Mouse (Mus musculus): ENCODE measurements at regions not wholly inside any gene's neighbourhood (a gene's known extent, or its start where the extent isn't known, plus 50 kb on each side); places are given as distances from the start of the nearest gene placed in this dataset.

- peak; percentile 89 for DNase-seq (ENCODE audit: low read depth, low spot score)
Measured at GRCm38 (mm10) chr9:41391591-41392320, 230.3 kb upstream of the Ubash3b start.

- no peak for DNase-seq (ENCODE audit: low read depth, low spot score)
Measured at GRCm38 (mm10) chr9:41379283-41379682, 217.8 kb upstream of the Ubash3b start.

GRCm38 (mm10) chr9:41378627-41379231, 217.2 kb upstream of the Ubash3b start:
- DNase-seq (ENCODE audit: low read depth, low spot score), result peak; percentile 35

GRCm38 (mm10) chr9:41377701-41378626, 216.5 kb upstream of the Ubash3b start:
- DNase-seq (ENCODE audit: low read depth, low spot score), result peak; percentile 72

- DNase-seq (ENCODE audit: low read depth, low spot score), result peak; percentile 62
Measured at GRCm38 (mm10) chr9:41376948-41377700, 215.6 kb upstream of the Ubash3b start.

- peak; percentile 92 for DNase-seq (ENCODE audit: low read depth, low spot score)
Measured at GRCm38 (mm10) chr9:41375984-41376651, 214.6 kb upstream of the Ubash3b start.

- peak; percentile 37 for DNase-seq (ENCODE audit: low read depth, low spot score)
Measured at GRCm38 (mm10) chr9:41374591-41375481, 213.3 kb upstream of the Ubash3b start.

GRCm38 (mm10) chr9:41366405-41366804, 204.9 kb upstream of the Ubash3b start:
- no peak for DNase-seq (ENCODE audit: low read depth, low spot score)

GRCm38 (mm10) chr9:41365251-41365650, 203.8 kb upstream of the Ubash3b start:
- DNase-seq (ENCODE audit: low read depth, low spot score), result no peak

- DNase-seq (ENCODE audit: low read depth, low spot score), result no peak
Measured at GRCm38 (mm10) chr9:41364442-41365250, 203.1 kb upstream of the Ubash3b start.

GRCm38 (mm10) chr9:41360356-41360755, 198.9 kb upstream of the Ubash3b start:
- DNase-seq (ENCODE audit: low read depth, low spot score), result peak; percentile 78

- DNase-seq (ENCODE audit: low read depth, low spot score), result no peak
Measured at GRCm38 (mm10) chr9:41359286-41359685, 197.8 kb upstream of the Ubash3b start.

- DNase-seq (ENCODE audit: low read depth, low spot score), result peak; percentile 83
Measured at GRCm38 (mm10) chr9:41345338-41345737, 183.8 kb upstream of the Ubash3b start.

GRCm38 (mm10) chr9:41337375-41337774, 175.9 kb upstream of the Ubash3b start:
- no peak for DNase-seq (ENCODE audit: low read depth, low spot score)

GRCm38 (mm10) chr9:41336801-41337200, 175.3 kb upstream of the Ubash3b start:
- no peak for DNase-seq (ENCODE audit: low read depth, low spot score)

GRCm38 (mm10) chr9:41334462-41335241, 173.2 kb upstream of the Ubash3b start:
- no peak for DNase-seq (ENCODE audit: low read depth, low spot score)

GRCm38 (mm10) chr9:41333526-41333925, 172.0 kb upstream of the Ubash3b start:
- DNase-seq (ENCODE audit: low read depth, low spot score), result no peak

GRCm38 (mm10) chr9:41328959-41329358, 167.5 kb upstream of the Ubash3b start:
- no peak for DNase-seq (ENCODE audit: low read depth, low spot score)

Data from brain, adult 2 months (tissue).